Mouse (Mus musculus) gastrocnemius, adult 8-10 months (tissue): ENCODE results near the gene Elk3. TPM values are rescaled to one million over a fixed set of nuclear protein-coding genes. Genes with fewer than 3 reads are reported as not detected.

ENCODE experiments used
- DNase-seq, 2 experiments: peaks; one replicate each; pipeline ENCODE4 v3.0.0; 2022; ENCODE audit warnings: low spot score in 2 of 2
- total RNA-seq, 4 experiments: library from RNA; stranded (reverse); gene quantifications; 2 replicates each; pipeline ENCODE4 v1.2.4; 2022

The Elk3 gene
- total RNA-seq, 4 experiments from 2014 or later, result 6.9 to 11.1 (median 8.1) TPM

GRCm38 (mm10) chr10:93270889-93271460, 40.0 kb downstream of the Elk3 start:
- no peak for DNase-seq

GRCm38 (mm10) chr10:93269744-93270143, 41.2 kb downstream of the Elk3 start:
- DNase-seq, result no peak

- no peak for DNase-seq
Measured at GRCm38 (mm10) chr10:93268339-93268738, 42.6 kb downstream of the Elk3 start.

GRCm38 (mm10) chr10:93267509-93267908, 43.4 kb downstream of the Elk3 start:
- DNase-seq, result no peak

GRCm38 (mm10) chr10:93266521-93266920, 44.4 kb downstream of the Elk3 start:
- DNase-seq, result no peak

GRCm38 (mm10) chr10:93265833-93266232, 45.1 kb downstream of the Elk3 start:
- DNase-seq, result no peak

GRCm38 (mm10) chr10:93264001-93264400, 46.9 kb downstream of the Elk3 start:
- DNase-seq, result no peak

- no peak for DNase-seq
Measured at GRCm38 (mm10) chr10:93263431-93263830, 47.5 kb downstream of the Elk3 start.

- DNase-seq, result no peak
Measured at GRCm38 (mm10) chr10:93261981-93262499, 48.9 kb downstream of the Elk3 start.

- peak in 1 of 2 experiments; percentile 57 for DNase-seq
Measured at GRCm38 (mm10) chr10:93261132-93261980, 49.6 kb downstream of the Elk3 start.

GRCm38 (mm10) chr10:93259826-93260225, 51.1 kb downstream of the Elk3 start:
- no peak for DNase-seq

- DNase-seq, result no peak
Measured at GRCm38 (mm10) chr10:93255294-93255693, 55.6 kb downstream of the Elk3 start.

GRCm38 (mm10) chr10:93253156-93253555, 57.8 kb downstream of the Elk3 start:
- DNase-seq, result no peak

- DNase-seq, result no peak
Measured at GRCm38 (mm10) chr10:93252661-93253060, 58.3 kb downstream of the Elk3 start.

- DNase-seq, result no peak
Measured at GRCm38 (mm10) chr10:93251426-93251825, 59.5 kb downstream of the Elk3 start.

- DNase-seq, result no peak
Measured at GRCm38 (mm10) chr10:93250436-93251317, 60.3 kb downstream of the Elk3 start.

- no peak for DNase-seq
Measured at GRCm38 (mm10) chr10:93249901-93250300, 61.0 kb downstream of the Elk3 start.

GRCm38 (mm10) chr10:93248416-93248815, 62.5 kb downstream of the Elk3 start:
- no peak for DNase-seq

GRCm38 (mm10) chr10:93247902-93248301, 63.0 kb downstream of the Elk3 start:
- no peak for DNase-seq

GRCm38 (mm10) chr10:93247422-93247821, 63.5 kb downstream of the Elk3 start:
- DNase-seq, result no peak

- no peak for DNase-seq
Measured at GRCm38 (mm10) chr10:93246185-93246920, 64.6 kb downstream of the Elk3 start.
